Mouse (Mus musculus) adrenal gland, postnatal 25 days (tissue): ENCODE data around the gene Plcb1. TPM values are rescaled to one million over a fixed set of nuclear protein-coding genes. Genes with fewer than 3 reads are reported as not detected.

Experiments used
- DNase-seq: peaks from one replicate; pipeline ENCODE4 v3.0.0; 2021; ENCODE audit warnings: mixed read lengths
- total RNA-seq: library from RNA; stranded (reverse); gene quantifications from 2 replicates; pipeline ENCODE4 v1.2.3, GENCODE M21; 2021

Plcb1 gene
- total RNA-seq, 1 experiment from 2014 or later = 96.1 TPM

DNA sequence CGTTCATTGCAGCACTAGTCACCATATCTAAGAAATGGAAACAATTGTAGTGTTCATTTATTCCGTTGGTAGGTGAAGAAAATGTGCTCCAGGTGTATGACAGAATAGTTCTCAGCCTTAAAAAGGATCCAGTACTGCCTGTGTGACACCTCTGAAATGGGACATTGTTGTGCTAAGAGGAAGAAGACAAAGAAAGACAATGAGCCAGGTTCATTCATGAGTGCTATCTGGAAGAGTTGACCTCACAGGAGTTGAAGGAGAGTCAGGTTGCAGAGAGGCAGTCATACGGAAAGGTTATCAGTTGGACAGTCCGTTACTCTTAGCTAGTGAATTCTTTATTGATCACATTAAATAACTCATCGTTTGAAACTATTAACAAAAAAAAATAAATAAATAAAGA, 286.6 kb downstream of the Plcb1 start:
- DNase-seq = no peak

DNA sequence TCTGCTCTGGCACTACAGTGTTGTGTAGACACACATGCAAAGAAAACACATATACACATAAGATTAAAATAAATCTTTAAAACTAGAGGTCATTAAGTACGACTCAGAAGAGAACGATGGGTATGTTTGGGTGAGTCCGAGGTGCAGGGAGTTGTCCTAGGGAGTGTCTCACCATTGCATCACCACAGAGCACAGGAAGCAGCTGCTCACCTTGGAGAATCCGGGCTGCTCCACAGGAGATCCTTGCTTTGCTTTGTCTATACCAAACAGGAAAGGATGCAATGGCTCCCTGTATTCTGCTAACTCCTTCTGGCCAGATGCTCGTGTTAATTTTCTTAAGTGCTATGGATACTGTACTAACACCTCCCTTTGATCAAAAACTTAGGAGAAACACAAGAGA, 287.1 kb downstream of the Plcb1 start:
- no peak for DNase-seq

DNA sequence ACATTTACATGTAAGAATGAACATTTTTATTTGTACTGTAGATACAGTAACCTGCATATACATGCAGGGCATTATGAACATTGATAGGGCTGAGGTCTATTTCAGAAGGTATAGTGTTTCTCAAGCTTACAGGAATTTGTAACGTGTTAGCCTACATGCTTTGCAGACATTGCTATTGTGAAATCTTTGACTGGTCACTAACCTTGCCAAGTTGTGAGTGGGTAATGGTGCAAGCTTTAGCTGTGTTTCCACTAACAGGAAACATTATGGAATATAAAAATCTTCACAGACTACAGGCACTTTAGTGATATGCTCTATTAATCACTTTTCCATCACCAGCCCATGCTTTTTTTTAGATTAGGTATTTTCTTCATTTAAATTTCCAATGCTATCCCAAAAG, 289.5 kb downstream of the Plcb1 start:
- DNase-seq = no peak

DNA sequence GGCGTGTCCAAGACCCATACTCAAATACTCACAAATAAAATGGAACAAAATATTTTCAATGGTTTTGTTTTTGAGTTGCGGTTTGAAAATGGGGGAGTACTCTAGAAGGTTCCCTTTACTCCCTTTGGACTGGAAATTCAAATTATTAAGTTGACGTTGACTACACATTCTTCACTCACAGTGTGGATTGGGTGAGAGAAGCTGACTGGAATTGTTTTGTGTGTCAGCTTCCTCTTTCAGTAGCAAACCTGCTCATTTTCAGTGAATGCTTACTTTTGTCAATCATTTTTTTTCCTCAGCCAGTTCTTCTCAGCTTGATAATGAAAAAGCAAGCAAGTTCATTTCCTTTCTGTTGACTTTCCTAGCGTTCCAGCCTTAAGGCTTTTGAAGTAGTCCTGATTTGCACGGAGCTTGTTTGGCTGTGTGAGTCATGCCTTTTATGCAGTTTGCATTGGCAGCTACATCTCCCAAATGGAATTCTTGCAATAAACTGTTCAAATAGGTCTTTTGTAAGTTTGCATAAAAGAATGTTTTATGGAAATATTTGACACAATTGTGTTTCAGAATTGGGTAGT, 306.8 kb downstream of the Plcb1 start:
- DNase-seq = no peak

DNA sequence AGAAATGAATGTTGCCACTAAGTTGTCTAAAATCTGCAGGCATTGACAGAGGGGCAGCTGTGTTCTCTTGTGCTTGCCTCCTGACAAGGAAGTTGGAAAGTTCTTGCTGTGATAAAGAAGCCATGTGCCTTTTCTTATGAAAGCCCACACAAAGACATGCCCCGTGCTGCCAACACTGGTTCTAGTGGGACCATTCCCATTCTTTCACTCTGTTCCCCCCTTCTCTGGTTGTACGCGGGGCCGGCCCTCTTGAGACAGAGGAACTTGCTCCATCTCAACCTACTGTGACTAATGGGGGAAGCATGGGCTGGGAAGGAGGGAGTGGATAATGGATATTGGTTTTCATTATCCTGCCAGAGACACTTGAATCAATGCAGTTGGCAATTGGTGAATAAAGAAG, 315.4 kb downstream of the Plcb1 start:
- no peak for DNase-seq

DNA sequence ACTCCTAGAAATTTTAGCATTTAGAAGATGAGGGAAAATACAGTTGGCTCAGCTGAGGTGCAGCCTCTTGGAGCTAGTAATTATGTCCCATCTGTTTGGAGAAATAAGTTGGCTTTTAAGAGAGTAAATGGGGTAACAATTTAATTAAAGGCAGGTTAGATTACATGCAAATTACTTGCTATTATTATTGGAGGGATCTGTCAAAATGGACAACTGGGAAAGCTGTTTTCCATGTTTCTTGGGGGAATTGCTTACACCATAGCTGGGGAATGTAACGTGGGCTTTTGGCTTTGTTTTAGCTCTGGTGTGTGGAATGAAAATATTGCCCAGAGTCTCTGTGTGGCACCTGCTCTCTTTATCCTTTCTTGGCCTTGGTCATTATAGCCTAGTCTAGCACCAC, 316.1 kb downstream of the Plcb1 start:
- no peak for DNase-seq

- DNase-seq = no peak
These were observed 320.8 kb downstream of the Plcb1 start for GRCm38 (mm10) chr2:135106649-135107048.

DNA sequence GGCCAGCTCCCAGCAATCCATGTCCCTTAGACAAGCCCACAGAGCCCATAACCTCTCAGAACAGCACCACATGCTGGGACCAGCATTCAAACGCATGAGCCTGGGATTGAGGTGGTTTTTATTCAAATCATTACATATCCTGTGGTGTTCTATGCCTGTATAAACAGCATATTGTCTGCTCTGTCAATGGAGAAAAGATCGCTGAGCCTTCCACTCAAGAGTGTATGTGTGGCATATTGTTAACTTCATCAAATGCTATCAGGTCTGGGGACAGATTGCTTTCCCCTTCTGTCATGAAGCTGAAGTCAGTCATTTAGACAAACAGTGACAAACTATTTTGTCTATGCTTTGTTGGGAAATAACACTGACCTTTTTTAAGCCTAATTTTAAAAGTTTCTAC, 322.7 kb downstream of the Plcb1 start:
- DNase-seq = no peak

- no peak for DNase-seq
These were observed 328.7 kb downstream of the Plcb1 start for GRCm38 (mm10) chr2:135114501-135115128.

GRCm38 (mm10) chr2:135123057-135123456, 337.2 kb downstream of the Plcb1 start:
- DNase-seq = no peak

DNA sequence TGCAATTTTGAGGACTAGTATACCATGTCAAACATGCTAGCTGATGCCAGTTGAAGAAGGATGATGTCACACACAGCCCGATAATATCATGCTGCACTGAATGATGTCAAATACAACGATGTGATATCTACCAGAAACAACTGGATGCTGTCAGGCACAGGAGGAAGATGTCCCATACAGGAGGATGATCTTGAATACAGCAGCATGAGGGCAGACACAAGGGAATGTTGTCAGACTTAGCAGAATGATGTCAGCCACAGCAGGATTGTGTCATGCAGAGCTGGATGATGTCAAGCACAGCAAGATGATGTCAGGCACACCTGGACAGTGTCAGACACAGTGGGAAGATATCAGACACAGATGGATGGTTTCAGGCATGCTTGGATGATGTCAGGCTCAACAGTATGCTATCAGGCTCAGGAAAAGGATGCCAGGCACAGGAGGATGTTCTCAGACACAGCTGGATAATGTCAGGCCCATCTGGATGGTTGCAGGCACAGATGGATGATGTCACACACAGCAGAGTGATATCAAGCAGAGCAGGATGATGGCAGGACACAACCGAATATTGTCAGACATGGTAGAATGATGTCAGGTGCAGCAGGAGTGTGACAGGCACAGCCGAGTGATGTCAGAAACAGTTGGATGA, 338.0 kb downstream of the Plcb1 start:
- DNase-seq = no peak

GRCm38 (mm10) chr2:135140576-135140975, 354.7 kb downstream of the Plcb1 start:
- DNase-seq = no peak

- DNase-seq = no peak
These were observed 366.4 kb downstream of the Plcb1 start for GRCm38 (mm10) chr2:135152289-135152688.

DNA sequence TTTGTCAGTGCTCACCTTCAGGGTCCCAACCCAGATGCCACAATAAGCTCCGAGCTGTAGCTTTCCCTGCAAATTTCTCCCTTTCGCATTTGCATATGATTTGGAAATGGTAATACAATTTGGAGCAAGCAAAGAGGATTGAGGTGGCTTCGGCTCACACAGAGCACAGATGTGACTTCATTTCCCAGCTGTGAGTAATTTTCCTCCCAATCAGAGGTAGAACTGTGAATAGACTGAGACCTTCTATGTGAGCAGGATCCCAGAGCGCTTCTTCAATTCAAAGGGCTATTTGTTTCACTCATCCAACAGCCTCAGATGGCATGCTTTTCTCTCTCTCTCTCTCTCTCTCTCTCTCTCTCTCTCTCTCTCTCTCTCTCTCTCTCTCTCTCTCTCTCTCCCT, 367.4 kb downstream of the Plcb1 start:
- DNase-seq = no peak

DNA sequence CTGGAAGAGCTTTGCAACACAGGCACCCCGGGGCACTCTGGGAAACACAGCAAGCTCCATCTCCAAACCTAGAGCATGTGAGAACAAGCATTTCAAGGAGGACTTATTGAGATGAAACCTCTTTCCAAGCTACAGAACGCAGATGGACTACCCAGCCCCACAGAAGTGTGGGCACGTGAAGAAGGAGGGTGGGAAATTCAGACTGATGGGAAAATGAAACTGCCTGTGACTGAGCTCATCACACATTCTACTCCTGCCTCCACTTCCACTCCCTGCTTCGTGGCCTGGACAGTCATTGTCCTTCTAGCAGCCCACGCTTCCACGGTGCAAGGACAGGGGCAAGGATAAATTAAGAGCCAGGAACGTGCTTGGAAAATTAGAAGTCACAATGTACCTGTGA, 370.2 kb downstream of the Plcb1 start:
- DNase-seq = no peak

- no peak for DNase-seq
These were observed 372.1 kb downstream of the Plcb1 start for GRCm38 (mm10) chr2:135157961-135158360.

GRCm38 (mm10) chr2:135161673-135162072, 375.8 kb downstream of the Plcb1 start:
- no peak for DNase-seq

GRCm38 (mm10) chr2:135165512-135165911, 379.6 kb downstream of the Plcb1 start:
- DNase-seq = no peak

DNA sequence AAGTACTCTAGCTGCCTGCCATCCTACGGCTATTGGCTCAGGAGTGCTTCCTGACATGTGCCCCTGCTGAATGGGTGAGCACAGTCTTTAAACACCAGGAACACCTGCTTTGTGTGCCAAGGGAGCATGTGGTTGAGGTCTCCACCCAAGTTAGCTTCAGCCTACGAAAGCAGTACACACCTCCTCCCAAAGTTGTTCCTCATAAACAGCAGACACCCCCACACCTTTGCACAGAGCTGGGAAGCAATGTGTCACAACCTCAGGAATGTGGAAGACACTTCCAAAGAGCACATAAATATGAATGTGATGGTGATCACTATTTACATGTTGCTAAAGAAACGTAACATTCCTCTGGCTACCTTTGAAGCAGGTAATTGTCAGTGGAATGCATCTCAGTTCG, 389.7 kb downstream of the Plcb1 start:
- DNase-seq = no peak

GRCm38 (mm10) chr2:135187659-135188058, 401.8 kb downstream of the Plcb1 start:
- DNase-seq = no peak

- no peak for DNase-seq
These were observed 415.0 kb downstream of the Plcb1 start for GRCm38 (mm10) chr2:135200830-135201229.

- DNase-seq = no peak
These were observed 416.5 kb downstream of the Plcb1 start for GRCm38 (mm10) chr2:135202390-135202789.

DNA sequence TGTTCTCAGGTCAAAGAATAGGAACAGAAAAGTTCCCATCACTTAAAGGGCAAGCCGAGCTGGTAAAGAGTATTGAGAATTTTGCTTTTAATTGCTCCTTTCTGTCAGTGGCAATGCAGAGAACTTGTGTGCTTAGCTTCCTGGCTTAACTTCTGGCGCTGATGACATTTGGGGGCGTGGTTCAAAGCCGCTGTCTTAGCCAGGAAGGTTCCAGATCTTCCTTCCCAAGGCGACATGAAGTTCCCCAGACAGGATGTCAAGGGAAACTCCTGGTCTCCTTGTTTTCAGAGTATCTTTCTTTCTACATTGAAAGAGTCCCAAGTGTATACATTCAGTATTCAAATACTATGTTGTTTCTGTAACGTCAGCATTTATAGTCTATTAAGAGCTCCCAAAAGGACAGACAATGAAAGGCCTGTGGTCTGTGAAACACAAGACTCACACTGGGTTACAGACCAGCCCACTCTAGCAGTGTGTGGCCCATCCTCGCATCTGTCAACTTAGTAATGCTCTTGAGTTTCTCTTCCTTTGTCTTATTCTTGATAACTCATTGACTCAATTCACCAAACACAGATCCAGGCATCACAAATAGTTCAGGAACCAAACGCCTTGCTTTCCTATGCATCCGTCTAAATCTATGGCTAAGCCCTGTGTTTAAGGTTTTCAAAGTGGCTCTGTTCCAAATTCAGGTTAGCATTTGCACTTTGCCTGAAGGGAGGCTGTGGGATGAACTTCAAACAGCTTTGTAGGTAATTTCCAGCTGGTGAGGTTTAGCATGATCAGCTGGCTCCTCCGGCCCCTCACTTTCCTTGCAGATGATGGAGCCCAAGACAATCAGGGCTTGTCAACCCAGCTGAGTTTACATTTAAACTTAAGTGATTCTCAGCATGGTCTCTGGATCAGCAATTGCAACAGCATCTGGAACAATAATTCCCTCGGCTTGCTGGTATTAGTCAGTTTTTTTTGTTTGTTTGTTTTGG, 418.6 kb downstream of the Plcb1 start:
- DNase-seq = no peak
